Mouse (Mus musculus): Measurements from ENCODE around the gene Gal3st2c. TPM values are rescaled to one million over a fixed set of nuclear protein-coding genes. Genes with fewer than 3 reads are reported as not detected.
"Not testable (repeated sequence)": the region's sequence is repeated elsewhere in the genome, so short reads cannot be mapped to it uniquely, and the experiment has no call there.

The Gal3st2c gene
- total RNA-seq (2014; fragmentation: Nextera tagmentation) = not detected in 2 replicates
- total RNA-seq (2017) = not detected in 2 replicates

DNA sequence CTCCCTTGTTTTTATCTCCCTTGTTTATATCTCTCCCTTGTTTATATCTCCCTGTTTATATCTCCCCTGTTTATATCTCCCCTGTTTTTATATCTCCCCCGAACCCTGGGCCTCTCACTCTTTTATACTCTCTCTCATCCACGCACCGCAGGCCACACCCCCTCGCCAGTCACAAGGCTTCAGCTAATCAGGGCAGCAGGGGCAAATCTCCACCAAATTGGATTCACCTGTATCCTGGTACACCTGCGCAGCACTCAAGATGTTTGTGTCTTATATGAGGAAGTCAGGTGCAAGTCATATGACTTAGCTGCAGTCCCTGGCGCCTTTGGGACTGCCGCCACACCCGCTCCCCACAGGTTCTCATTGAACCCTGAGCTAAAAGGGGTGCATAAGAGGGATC is at the start of gene Gal3st2c:
Gene Gal3st2c, plus strand, starts transcription at position 301 of the 400 bp plus-strand sequence.
- not testable (repeated sequence) for ATAC-seq (replicated peaks; ENCODE audit: low FRiP score, low TSS enrichment, poor library complexity, severe bottlenecking)

DNA sequence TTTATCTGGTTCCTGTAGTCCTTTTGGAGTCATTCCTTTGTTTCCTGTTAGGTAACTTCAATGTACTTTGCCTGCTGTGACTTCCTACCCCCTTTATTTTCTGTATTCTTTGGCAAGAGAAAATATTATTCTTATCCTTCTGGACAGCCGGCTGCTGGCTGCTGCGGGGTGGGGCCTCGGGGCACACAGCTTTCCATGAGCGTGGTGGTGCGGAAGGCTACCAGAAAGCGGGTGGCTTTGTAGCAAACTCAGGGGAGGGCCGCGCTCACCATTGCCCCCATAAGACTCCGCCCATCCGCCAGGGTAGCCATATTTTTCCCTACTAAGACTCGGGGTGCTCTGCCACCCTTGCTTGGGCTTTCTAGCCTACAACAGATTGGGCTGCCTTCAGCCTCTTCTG is 41.2 kb upstream of the Gal3st2c start:
- ATAC-seq (replicated peaks; ENCODE audit: low FRiP score, low TSS enrichment, poor library complexity, severe bottlenecking) = not testable (repeated sequence)

DNA sequence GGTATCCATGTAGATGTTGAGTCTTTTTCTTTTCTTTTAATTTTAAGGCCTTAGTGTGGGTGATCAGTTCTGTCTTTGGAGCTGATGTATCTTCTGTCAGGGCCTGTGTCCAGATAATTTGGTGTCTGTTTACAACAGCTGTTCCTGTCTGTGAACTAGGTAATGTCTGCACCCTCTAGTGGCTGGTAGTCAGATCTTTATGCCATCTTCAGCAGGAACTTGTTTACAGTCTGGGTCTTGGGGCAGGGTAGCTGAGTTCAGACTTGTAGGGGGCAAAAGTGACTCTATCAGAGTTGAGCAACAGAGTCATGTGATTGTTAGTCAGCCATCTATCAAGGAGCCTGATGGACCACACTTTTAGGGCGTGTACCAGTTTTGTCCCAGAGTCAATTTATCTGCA is 23.8 kb upstream of the Gal3st2c start:
- 0 out of 2 replicates have a peak, but pooled peaks have one; percentile 52 for ATAC-seq (replicated peaks; ENCODE audit: low FRiP score, low TSS enrichment, poor library complexity, severe bottlenecking)

DNA sequence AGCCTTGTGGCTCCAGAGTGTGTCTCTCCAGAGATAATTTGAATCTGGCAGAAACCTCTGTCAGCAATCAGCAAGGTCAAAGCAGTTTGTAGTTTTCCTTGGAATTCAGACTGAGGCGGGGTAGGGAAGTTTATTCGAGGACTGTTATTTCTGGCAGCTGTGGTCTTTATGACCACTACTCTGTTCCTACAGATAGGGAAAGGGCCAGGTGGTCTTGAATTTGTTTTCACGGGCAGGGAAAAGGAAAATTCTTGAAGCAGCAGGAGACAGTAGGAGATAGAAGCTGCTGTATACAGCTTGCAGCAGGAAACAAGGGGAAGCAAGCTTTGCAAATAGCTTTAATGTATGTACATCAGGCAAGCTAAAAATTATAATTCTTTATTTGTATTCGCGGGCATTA is 19.9 kb upstream of the Gal3st2c start:
- not testable (repeated sequence) for ATAC-seq (replicated peaks; ENCODE audit: low FRiP score, low TSS enrichment, poor library complexity, severe bottlenecking)

DNA sequence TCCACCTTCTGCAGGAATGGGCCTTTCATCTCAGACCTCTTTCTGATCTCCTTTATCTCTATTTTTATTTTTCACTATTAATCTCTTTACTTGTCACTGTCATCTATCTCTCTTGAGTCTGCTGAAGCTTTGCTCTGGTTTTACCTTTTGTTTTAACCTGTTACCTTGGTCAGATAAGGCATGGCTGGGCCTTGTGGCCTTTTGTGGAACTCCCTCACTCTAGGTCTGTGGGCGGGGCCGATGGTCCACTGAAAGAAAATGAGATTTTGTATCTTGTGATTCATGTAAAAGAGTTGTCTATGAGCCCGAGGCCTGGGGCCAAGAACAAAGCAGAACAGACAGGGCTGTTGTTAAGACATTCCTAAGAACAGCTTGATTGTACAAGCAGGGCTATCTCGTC is 19.5 kb upstream of the Gal3st2c start:
- ATAC-seq (replicated peaks; ENCODE audit: low FRiP score, low TSS enrichment, poor library complexity, severe bottlenecking) = not testable (repeated sequence)

DNA sequence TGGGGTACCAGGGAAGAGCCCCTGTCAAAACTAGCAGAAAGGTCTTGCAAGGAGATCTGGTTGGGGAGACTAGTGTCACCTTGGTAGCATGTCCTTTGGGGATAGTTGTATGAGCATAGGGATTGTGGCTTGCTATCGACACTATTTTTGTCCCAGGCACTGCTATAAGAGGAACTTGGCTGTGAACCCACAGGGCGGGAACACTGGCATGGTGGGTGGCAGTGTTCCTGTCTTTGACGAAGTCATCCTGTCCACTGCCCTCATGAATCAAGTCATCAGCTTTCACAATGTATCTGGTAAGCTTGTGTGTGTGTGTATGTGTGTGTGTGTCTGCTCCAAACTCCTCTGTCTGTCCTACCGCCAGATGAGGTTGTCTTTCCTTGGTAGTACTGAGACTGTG is 14.5 kb upstream of the Gal3st2c start:
- peak; percentile 21; the same call in 1 of the 2 replicates for ATAC-seq (replicated peaks; ENCODE audit: low FRiP score, low TSS enrichment, poor library complexity, severe bottlenecking)

DNA sequence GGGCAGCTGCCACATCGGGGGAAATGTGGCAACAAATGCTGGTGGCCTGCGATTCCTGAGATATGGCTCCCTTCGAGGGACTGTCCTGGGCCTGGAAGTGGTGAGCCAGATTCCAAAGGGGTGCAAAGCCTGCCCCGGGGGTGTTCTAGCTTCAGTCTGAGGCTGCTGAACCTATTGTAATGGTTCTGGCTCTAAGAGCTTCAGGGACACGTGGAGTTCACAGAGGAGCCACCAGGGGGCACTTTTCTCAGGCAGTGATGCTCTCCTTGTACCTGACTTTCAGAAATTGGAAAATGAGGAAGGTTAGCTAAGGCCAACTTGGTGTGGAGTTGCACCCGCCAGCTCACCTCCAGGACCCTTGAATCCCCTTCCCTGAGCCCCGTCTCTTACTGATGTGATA is 12.0 kb upstream of the Gal3st2c start:
- ATAC-seq (replicated peaks; ENCODE audit: low FRiP score, low TSS enrichment, poor library complexity, severe bottlenecking) = peak; percentile 87

DNA sequence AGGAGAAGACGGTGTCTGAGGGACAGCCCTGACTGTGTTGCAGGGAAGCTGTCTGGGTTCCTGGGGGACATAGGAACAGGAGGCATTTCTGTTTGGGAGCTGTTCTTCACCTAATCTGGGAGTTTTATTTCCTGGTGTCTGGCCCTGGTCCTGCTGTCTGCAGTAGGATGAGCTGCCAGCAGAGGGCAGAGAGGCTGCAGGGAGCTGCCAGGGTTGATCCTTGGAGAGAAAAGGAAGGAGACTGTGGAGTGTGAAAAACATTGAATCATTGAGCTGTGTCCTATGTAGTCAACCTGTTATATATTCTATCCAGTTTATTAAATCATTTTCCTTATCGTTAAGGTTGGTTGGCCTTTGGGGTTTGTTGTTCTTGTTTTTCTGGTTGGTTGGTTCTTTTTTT is 9.4 kb upstream of the Gal3st2c start:
- peak; percentile 87 for ATAC-seq (replicated peaks; ENCODE audit: low FRiP score, low TSS enrichment, poor library complexity, severe bottlenecking)

DNA sequence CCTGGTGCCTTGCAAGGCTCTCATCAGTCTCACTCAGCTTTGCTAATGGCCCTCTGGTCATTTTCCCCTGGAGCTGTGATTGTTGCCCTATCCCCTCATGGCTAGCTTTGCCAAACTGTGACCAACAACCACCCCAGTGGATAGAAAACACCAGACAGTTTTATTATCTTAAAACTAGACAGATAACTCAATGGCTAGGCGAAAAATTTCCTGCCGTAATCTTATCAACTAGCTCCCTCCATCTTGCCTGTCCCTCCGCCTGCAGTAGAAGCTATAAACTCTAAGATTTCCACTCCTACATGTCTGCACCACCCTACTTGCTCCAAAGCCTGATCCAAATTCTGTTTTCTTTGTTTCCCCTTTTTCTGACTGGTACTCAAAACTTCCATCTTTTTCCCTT is 4.1 kb upstream of the Gal3st2c start:
- ATAC-seq (replicated peaks; ENCODE audit: low FRiP score, low TSS enrichment, poor library complexity, severe bottlenecking) = no peak

DNA sequence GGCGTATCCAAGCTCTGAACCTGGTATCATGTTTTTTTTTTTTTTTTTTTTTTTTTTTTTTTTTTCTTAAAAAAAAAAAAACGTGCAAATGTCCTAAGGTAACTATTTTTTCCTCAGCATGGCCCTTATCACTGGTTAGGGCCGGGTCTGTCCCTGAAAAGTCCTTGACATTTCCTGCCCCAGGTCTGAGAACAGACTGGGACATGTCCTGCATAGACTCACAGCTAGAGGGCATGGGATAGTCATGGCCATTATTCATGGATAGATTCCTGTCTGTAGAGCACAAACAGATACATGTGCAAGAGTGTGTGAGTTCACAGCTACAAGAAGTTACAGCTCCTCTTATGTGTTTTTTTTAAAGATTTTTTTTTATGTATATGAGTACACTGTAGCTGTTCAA is 1.5 kb upstream of the Gal3st2c start:
- no peak for ATAC-seq (replicated peaks; ENCODE audit: low FRiP score, low TSS enrichment, poor library complexity, severe bottlenecking)

DNA sequence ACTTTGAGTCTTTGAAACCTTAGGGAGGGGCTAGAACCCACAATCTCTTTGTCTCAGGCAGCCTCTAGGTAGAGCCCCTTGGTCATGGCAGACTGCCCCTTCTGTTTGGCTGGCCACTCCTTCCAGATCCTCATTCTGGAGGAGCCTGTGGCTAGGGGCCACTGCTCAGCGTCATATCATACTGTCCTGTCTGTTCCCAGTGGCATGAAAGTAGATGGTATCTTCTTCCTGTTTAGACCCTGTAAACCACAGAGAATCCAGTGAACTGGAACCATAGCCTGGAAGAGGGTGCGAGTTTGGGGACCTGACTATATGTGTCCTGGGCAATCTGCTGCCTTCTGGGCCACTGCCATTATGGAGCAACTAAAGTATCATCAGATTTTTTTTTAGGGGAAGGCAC is 759 bp downstream of the Gal3st2c start:
- ATAC-seq (replicated peaks; ENCODE audit: low FRiP score, low TSS enrichment, poor library complexity, severe bottlenecking) = peak; percentile 43

DNA sequence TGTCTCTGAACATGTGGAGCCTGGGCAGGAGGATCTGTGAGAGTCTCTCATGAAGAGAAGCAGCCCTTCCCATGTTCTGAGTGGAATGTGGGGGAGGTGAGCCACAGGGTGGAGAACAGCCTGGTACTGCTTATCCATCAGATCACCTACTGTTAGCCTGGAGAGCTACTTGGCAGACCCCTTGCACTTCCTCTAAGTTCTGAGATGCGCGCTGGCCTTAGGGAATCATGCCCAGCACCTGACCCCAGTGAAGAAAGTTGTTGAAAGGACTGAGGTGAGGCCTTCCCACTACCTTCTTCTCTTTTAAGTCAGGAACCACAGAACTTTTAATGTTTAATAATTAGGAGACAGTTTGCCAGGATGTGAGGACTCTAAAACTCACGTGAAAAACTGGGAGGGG is 1.2 kb downstream of the Gal3st2c start:
- peak; percentile 20; the same call in 1 of the 2 replicates for ATAC-seq (replicated peaks; ENCODE audit: low FRiP score, low TSS enrichment, poor library complexity, severe bottlenecking)

DNA sequence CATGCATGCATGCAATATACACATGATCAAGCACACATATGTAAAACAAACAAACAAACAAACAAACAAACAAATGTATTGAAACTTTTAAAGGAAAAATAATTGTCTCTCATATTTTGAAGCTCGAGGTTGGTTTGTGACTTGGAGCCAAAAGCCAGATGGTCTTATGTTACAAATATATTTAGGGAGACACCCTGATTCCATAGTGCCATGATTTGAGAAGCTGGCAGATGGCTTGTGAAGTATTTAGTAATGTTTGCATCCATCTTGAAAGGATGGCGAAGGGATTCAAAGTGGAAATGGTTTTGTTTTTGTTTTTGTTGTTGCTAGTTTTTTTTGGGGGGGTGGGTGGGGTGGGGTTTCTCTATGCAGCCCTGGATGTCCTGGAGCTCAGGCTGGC is 10.7 kb downstream of the Gal3st2c start:
- ATAC-seq (replicated peaks; ENCODE audit: low FRiP score, low TSS enrichment, poor library complexity, severe bottlenecking) = no peak

DNA sequence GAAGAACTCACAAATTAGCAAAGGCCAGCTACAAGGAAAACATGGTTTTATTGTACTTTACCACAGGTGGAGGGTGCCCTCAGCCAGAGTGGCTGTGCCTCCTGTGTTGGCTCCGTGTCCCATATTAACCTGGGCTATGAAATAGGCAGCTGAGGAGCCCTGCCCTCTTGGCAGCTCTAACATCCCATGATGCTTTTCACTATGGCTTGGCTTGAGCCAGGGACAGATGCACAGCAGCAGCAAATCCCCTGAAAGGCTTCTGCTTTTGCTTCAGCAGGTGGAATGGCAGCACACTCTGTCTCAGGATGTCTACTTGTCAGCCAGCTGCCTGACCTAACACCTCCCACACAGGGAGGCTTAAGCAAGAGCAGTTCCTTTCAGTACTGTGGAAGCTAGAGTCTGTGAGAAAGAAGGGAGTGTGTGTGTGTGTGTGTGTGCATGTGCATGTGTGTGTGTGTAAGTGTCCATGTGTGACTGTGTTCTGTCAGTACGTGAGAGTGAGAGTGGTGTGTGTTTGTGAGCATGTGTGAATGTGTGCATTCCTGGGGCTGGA is 15.7 kb downstream of the Gal3st2c start:
- ATAC-seq (replicated peaks; ENCODE audit: low FRiP score, low TSS enrichment, poor library complexity, severe bottlenecking) = not testable (repeated sequence)

DNA sequence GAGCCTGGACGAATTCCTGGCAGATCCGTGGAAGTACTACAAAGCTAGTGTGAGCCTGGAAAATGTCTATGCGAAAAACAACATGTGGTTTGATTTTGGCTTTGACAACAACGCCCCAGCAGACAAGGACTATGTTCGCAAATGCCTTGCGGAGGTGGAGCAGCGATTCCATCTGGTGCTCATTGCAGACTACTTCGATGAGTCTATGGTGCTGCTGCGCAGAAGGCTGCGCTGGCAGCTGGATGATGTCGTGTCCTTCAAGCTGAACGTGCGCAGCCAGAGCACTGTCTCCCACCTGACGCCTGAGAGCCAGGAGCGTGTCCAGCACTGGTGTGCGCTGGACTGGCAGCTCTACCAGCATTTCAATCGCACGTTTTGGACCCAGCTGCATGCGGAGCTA is 18.5 kb downstream of the Gal3st2c start:
- ATAC-seq (replicated peaks; ENCODE audit: low FRiP score, low TSS enrichment, poor library complexity, severe bottlenecking) = not testable (repeated sequence)

DNA sequence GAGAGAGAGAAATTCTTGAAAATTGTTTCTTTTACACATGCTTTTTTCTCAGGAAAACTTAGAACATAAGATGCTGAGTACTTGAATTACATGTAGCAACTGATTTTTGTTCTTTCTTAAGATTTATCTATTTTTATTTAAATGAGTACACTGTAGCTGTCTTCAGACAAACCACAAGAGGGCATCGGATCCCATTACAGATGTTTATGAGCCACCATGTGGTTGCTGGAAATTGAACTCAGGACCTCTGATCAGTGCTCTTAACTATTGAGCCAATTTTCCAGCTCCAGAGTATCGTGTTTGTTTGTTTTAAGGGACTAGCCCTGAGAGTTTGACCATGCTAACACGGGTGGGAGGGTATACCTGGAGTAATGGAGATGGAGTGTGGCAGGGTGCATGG is 21.3 kb downstream of the Gal3st2c start:
- no peak for ATAC-seq (replicated peaks; ENCODE audit: low FRiP score, low TSS enrichment, poor library complexity, severe bottlenecking)

DNA sequence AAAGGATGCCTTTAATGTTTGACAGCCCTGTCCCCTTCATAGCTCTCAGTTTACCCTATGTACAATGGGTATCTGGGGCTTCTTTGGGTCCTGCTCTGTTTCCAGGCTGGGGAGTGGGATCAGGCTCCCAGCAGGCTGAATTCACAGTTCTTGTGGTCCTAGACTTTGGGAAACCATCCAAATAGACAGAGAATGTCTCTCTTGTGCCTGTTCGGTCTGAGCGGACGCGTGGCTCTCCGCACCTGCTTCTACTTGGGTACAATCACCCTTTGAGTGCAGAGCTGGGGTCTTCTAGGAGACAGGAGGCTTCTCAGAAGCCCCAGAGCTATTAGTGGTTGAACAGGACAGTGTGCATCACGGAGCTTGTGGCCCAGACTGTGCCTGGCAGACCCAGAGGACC is 29.8 kb downstream of the Gal3st2c start, which contains the start of gene Neu4:
Gene Neu4, plus strand, starts transcription at position 301 of the 400 bp plus-strand sequence.
- no peak for ATAC-seq (replicated peaks; ENCODE audit: low FRiP score, low TSS enrichment, poor library complexity, severe bottlenecking)

DNA sequence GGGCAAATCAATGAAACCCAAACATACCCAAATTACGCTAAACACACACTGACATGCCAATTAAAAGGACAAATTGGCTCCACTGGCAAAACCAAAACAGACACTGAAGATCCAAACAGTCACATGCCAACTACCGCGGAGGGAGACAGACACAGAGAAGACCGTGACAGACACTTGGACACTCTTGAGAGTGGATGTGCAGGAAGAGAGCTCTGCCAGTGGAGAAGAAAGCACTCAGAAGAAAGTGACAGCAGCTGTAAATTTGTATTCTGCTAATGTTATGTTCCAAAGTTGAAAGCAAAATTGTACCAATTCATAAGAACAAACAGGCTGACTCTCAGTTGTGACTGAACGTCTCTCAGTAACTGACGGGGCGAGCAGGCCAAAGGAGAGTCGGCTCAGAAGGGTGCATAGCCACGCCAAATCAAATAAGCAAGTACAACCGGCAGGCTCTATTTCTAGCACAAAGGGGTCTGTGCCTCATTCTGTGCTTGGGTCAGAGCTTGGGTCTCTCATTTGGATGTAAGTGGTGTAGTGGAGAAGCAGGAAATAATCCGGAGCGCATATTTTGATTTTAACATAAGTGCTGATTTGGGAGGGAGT is 37.3 kb downstream of the Gal3st2c start:
- no peak for ATAC-seq (replicated peaks; ENCODE audit: low FRiP score, low TSS enrichment, poor library complexity, severe bottlenecking)

DNA sequence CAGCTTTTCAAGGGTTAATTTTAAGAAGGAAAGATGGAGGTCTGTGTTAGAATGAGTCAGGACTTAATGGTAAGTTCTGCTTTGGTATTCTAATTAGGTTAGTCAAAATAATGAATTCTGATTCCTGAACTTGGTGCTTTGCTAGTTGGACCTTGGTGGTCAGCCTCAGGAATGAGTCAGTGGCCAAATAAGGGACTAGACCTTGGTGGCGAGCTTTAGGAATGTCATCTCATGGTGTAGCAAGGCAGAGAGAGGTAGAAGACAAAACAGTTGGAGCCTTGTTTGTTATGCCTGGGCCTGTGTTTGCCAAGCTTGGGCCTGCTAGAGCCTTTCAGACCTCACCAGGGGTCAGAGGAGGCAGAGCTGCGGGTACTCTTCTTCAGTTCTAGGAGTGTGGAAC is 38.4 kb downstream of the Gal3st2c start:
- ATAC-seq (replicated peaks; ENCODE audit: low FRiP score, low TSS enrichment, poor library complexity, severe bottlenecking) = no peak

DNA sequence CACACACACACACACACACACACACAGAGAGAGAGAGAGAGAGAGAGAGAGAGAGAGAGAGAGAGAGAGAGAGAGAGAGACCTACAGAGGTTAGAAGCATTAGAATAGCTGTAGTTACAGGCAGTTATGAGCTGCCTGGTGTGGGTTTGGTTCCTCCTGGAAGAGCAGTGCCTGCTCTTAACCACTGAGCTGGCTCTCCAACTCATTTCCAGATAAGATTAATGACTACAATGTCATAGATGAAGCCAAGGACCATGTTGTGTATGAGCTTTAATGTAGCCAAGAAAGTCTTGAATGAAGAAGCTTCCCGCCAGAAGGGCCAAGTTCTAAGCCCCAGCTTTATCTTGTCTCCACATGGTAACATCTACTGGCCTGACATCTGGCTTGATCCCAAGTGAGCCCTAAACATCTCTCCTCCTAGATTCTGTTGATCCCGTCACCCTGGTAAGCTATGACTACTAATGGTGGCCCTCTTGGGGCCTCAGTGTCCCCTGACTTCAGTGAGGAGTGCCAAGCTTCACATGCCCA is 42.8 kb downstream of the Gal3st2c start:
- peak; percentile 17; the same call in 1 of the 2 replicates for ATAC-seq (replicated peaks; ENCODE audit: low FRiP score, low TSS enrichment, poor library complexity, severe bottlenecking)

Measured in megakaryocyte-erythroid progenitor cell, adult 5-6 weeks (primary cell).